Mouse (Mus musculus): ENCODE results near the gene Mras. TPM values are rescaled to one million over a fixed set of nuclear protein-coding genes. Genes with fewer than 3 reads are reported as not detected.

The Mras gene
- polyA plus RNA-seq, 1 experiment from 2014 or later: 59.9 TPM

GRCm38 (mm10) chr9:99352964-99353363 is 84.2 kb downstream of the Mras start:
- Histone ChIP-seq H3K36me3 (ENCODE audit: control insufficient read depth, insufficient read depth, low read length) (no peaks in the 10 kb centered on the region), H3K4me2 (ENCODE audit: low read length) (no peak overlapping the region), H3K9me3 (ENCODE audit: control insufficient read depth, low read length) (no peaks in the 10 kb centered on the region), H3K27ac (replicated peaks; ENCODE audit: low read depth, low read length) (no peak overlapping the region), H3K4me1 (ENCODE audit: control insufficient read depth, insufficient read depth, low read length) (peaks cover 9% of the 10 kb centered on the region), H3K9ac (replicated peaks; ENCODE audit: low read length) (no peak overlapping the region), H3K4me3 (replicated peaks; ENCODE audit: low read depth, low read length) (no peak overlapping the region), H3K27me3 (ENCODE audit: control insufficient read depth, insufficient read depth, low read length) (peaks cover 24% of the 10 kb centered on the region)
- no peak for ATAC-seq (ENCODE audit: low FRiP score, low TSS enrichment)
- 87% methylated on average over 4 of the region's 4 CpGs for WGBS
- no peak for DNase-seq

GRCm38 (mm10) chr9:99345351-99345792 is 91.8 kb downstream of the Mras start:
- ATAC-seq (ENCODE audit: low FRiP score, low TSS enrichment) (no peak), DNase-seq (peak; percentile 70)
- Histone ChIP-seq H3K9ac (replicated peaks; ENCODE audit: low read length) (no peak overlapping the region), H3K36me3 (ENCODE audit: control insufficient read depth, insufficient read depth, low read length) (no peaks in the 10 kb centered on the region), H3K27me3 (ENCODE audit: control insufficient read depth, insufficient read depth, low read length) (no peaks in the 10 kb centered on the region), H3K4me3 (replicated peaks; ENCODE audit: low read depth, low read length) (no peak overlapping the region), H3K4me2 (ENCODE audit: low read length) (no peak overlapping the region), H3K27ac (replicated peaks; ENCODE audit: low read depth, low read length) (no peak overlapping the region), H3K4me1 (ENCODE audit: control insufficient read depth, insufficient read depth, low read length) (no peaks in the 10 kb centered on the region), H3K9me3 (ENCODE audit: control insufficient read depth, low read length) (no peaks in the 10 kb centered on the region)
- WGBS: 31% methylated on average over 4 of the region's 4 CpGs

GRCm38 (mm10) chr9:99341600-99341999 is 95.6 kb downstream of the Mras start:
- Histone ChIP-seq H3K27ac (replicated peaks; ENCODE audit: low read depth, low read length) (no peak overlapping the region), H3K9ac (replicated peaks; ENCODE audit: low read length) (no peak overlapping the region), H3K36me3 (ENCODE audit: control insufficient read depth, insufficient read depth, low read length) (no peaks in the 10 kb centered on the region), H3K27me3 (ENCODE audit: control insufficient read depth, insufficient read depth, low read length) (no peaks in the 10 kb centered on the region), H3K4me2 (ENCODE audit: low read length) (no peak overlapping the region), H3K4me3 (replicated peaks; ENCODE audit: low read depth, low read length) (no peak overlapping the region), H3K9me3 (ENCODE audit: control insufficient read depth, low read length) (no peaks in the 10 kb centered on the region), H3K4me1 (ENCODE audit: control insufficient read depth, insufficient read depth, low read length) (no peaks in the 10 kb centered on the region)
- ATAC-seq (ENCODE audit: low FRiP score, low TSS enrichment) (no peak), DNase-seq (no peak)
- WGBS: 86% methylated on average over 3 of the region's 3 CpGs

GRCm38 (mm10) chr9:99340126-99340525 is 97.1 kb downstream of the Mras start:
- H3K36me3 ChIP-seq (ENCODE audit: control insufficient read depth, insufficient read depth, low read length): no peaks in the 10 kb centered on the region
- WGBS: 77% methylated on average over 12 of the region's 12 CpGs
- no peak for ATAC-seq (ENCODE audit: low FRiP score, low TSS enrichment)
- H3K27ac ChIP-seq (replicated peaks; ENCODE audit: low read depth, low read length): no peak overlapping the region
- H3K27me3 ChIP-seq (ENCODE audit: control insufficient read depth, insufficient read depth, low read length): no peaks in the 10 kb centered on the region
- H3K4me3 ChIP-seq (replicated peaks; ENCODE audit: low read depth, low read length): no peak overlapping the region
- no peak overlapping the region for H3K9ac ChIP-seq (replicated peaks; ENCODE audit: low read length)
- DNase-seq: no peak
- H3K9me3 ChIP-seq (ENCODE audit: control insufficient read depth, low read length): no peaks in the 10 kb centered on the region
- no peaks in the 10 kb centered on the region for H3K4me1 ChIP-seq (ENCODE audit: control insufficient read depth, insufficient read depth, low read length)
- H3K4me2 ChIP-seq (ENCODE audit: low read length): no peak overlapping the region

- no peak overlapping the region for H3K4me3 ChIP-seq (replicated peaks; ENCODE audit: low read depth, low read length)
- 80% methylated on average over 1 of the region's 1 CpGs for WGBS
Measured at GRCm38 (mm10) chr9:99339182-99339581, 98.0 kb downstream of the Mras start.

GRCm38 (mm10) chr9:99338293-99338692 is 98.9 kb downstream of the Mras start:
- WGBS: 86% methylated on average over 1 of the region's 1 CpGs
- no peak overlapping the region for H3K4me2 ChIP-seq (ENCODE audit: low read length)
- ATAC-seq (ENCODE audit: low FRiP score, low TSS enrichment): no peak

More at GRCm38 (mm10) chr9:99339182-99339581, 98.0 kb downstream of the Mras start:
- Histone ChIP-seq H3K27me3 (ENCODE audit: control insufficient read depth, insufficient read depth, low read length) (no peaks in the 10 kb centered on the region), H3K9ac (replicated peaks; ENCODE audit: low read length) (no peak overlapping the region), H3K36me3 (ENCODE audit: control insufficient read depth, insufficient read depth, low read length) (no peaks in the 10 kb centered on the region), H3K4me1 (ENCODE audit: control insufficient read depth, insufficient read depth, low read length) (no peaks in the 10 kb centered on the region), H3K4me2 (ENCODE audit: low read length) (no peak overlapping the region), H3K27ac (replicated peaks; ENCODE audit: low read depth, low read length) (no peak overlapping the region), H3K9me3 (ENCODE audit: control insufficient read depth, low read length) (no peaks in the 10 kb centered on the region)
- DNase-seq (no peak), ATAC-seq (ENCODE audit: low FRiP score, low TSS enrichment) (no peak)

GRCm38 (mm10) chr9:99336538-99336937 is 100.6 kb downstream of the Mras start:
- Histone ChIP-seq H3K27me3 (ENCODE audit: control insufficient read depth, insufficient read depth, low read length) (no peaks in the 10 kb centered on the region), H3K36me3 (ENCODE audit: control insufficient read depth, insufficient read depth, low read length) (no peaks in the 10 kb centered on the region), H3K9ac (replicated peaks; ENCODE audit: low read length) (no peak overlapping the region), H3K4me3 (replicated peaks; ENCODE audit: low read depth, low read length) (no peak overlapping the region), H3K4me2 (ENCODE audit: low read length) (no peak overlapping the region), H3K9me3 (ENCODE audit: control insufficient read depth, low read length) (no peaks in the 10 kb centered on the region), H3K27ac (replicated peaks; ENCODE audit: low read depth, low read length) (no peak overlapping the region), H3K4me1 (ENCODE audit: control insufficient read depth, insufficient read depth, low read length) (no peaks in the 10 kb centered on the region)
- 93% methylated on average over 4 of the region's 4 CpGs for WGBS
- ATAC-seq (ENCODE audit: low FRiP score, low TSS enrichment) (no peak), DNase-seq (no peak)

More at GRCm38 (mm10) chr9:99338293-99338692, 98.9 kb downstream of the Mras start:
- Histone ChIP-seq H3K4me1 (ENCODE audit: control insufficient read depth, insufficient read depth, low read length) (no peaks in the 10 kb centered on the region), H3K36me3 (ENCODE audit: control insufficient read depth, insufficient read depth, low read length) (no peaks in the 10 kb centered on the region), H3K9me3 (ENCODE audit: control insufficient read depth, low read length) (no peaks in the 10 kb centered on the region), H3K27ac (replicated peaks; ENCODE audit: low read depth, low read length) (no peak overlapping the region), H3K27me3 (ENCODE audit: control insufficient read depth, insufficient read depth, low read length) (no peaks in the 10 kb centered on the region), H3K4me3 (replicated peaks; ENCODE audit: low read depth, low read length) (no peak overlapping the region), H3K9ac (replicated peaks; ENCODE audit: low read length) (no peak overlapping the region)
- no peak for DNase-seq

Other genes with a start within 250 kb of the Mras start
- gene Faiml, start 200.1 kb downstream of the Mras start, polyA plus RNA-seq (2014; fragmentation: Nextera tagmentation; extraction: Ambion mirVana): not detected in 2 replicates
- gene Cep70, start 194.0 kb downstream of the Mras start, polyA plus RNA-seq (2014; fragmentation: Nextera tagmentation; extraction: Ambion mirVana): 65.4 and 72.1 TPM in 2 replicates
- 0.26 and 0.39 TPM in 2 replicates for gene Esyt3, start 78.8 kb downstream of the Mras start, polyA plus RNA-seq (2014; fragmentation: Nextera tagmentation; extraction: Ambion mirVana)
- gene Nme9, start 14.1 kb upstream of the Mras start, polyA plus RNA-seq (2014; fragmentation: Nextera tagmentation; extraction: Ambion mirVana): 0.31 TPM in 1 of 2 replicates, not detected in the other
- gene Armc8, start 131.5 kb upstream of the Mras start, polyA plus RNA-seq (2014; fragmentation: Nextera tagmentation; extraction: Ambion mirVana): 78.3 and 81.0 TPM in 2 replicates
- gene Dbr1, start 138.4 kb upstream of the Mras start, polyA plus RNA-seq (2014; fragmentation: Nextera tagmentation; extraction: Ambion mirVana): 22.2 and 26.2 TPM in 2 replicates
- not detected in 2 replicates for gene A4gnt, start 175.1 kb upstream of the Mras start, polyA plus RNA-seq (2014; fragmentation: Nextera tagmentation; extraction: Ambion mirVana)
- gene Dzip1l, start 192.1 kb upstream of the Mras start, polyA plus RNA-seq (2014; fragmentation: Nextera tagmentation; extraction: Ambion mirVana): 4.8 and 7.9 TPM in 2 replicates